Mouse (Mus musculus) hindbrain, embryonic 12.5 days (tissue): ENCODE data around the gene Gm44790. TPM values are rescaled to one million over a fixed set of nuclear protein-coding genes. Genes with fewer than 3 reads are reported as not detected.

Experiments
- ATAC-seq: fragments of 200-750 bp; cut with Nextera tagmentation; 2 replicates; pipeline ENCODE4 v1.8.0; 2017; ENCODE audit warnings: moderate TSS enrichment; ENCODE audit not compliant: low FRiP score
- H3K27ac ChIP-seq: fragments of 300-500 bp; sonication (generic); 2 replicates; pipeline ENCODE4 v1.5.1; 2016; ENCODE audit warnings: mild to moderate bottlenecking
- H3K27me3 ChIP-seq: fragments of 300-500 bp; sonication (generic); 2 replicates; pipeline ENCODE4 v1.6.1; 2016; ENCODE audit warnings: mild to moderate bottlenecking
- H3K36me3 ChIP-seq: fragments of 300-500 bp; sonication (generic); 2 replicates; pipeline ENCODE4 v1.6.1; 2016; ENCODE audit warnings: mild to moderate bottlenecking
- H3K4me1 ChIP-seq: fragments of 300-500 bp; sonication (generic); 2 replicates; pipeline ENCODE4 v1.6.1; 2016
- H3K4me2 ChIP-seq: fragments of 300-500 bp; sonication (generic); replicated peaks from 2 replicates; pipeline ENCODE4 v1.6.1; 2016; ENCODE audit warnings: mild to moderate bottlenecking
- H3K4me3 ChIP-seq: fragments of 300-500 bp; sonication (generic); 2 replicates; pipeline ENCODE4 v1.5.1; 2016; ENCODE audit warnings: mild to moderate bottlenecking
- H3K9ac ChIP-seq: fragments of 300-500 bp; sonication (generic); 2 replicates; pipeline ENCODE4 v1.6.1; 2016; ENCODE audit warnings: mild to moderate bottlenecking, moderate library complexity
- H3K9me3 ChIP-seq: fragments of 300-500 bp; sonication (generic); replicated peaks from 2 replicates; pipeline ENCODE4 v1.6.1; 2016; ENCODE audit warnings: mild to moderate bottlenecking
- WGBS: fragments of 180-500 bp; shearing (Covaris S2); methylation state at CpG from one replicate; pipeline ENCODE4 v1.1.7; 2016; 5-methylcytosine and 5-hydroxymethylcytosine counted together
- polyA plus RNA-seq: library from polyadenylated mRNA; unstranded; fragments of >200 nt; fragmentation: Nextera tagmentation; extraction: Ambion mirVana; gene quantifications from 2 replicates; pipeline ENCODE4 v1.2.1, GENCODE M21; 2016

Gm44790 gene
- polyA plus RNA-seq, 1 experiment from 2014 or later, result not detected

DNA sequence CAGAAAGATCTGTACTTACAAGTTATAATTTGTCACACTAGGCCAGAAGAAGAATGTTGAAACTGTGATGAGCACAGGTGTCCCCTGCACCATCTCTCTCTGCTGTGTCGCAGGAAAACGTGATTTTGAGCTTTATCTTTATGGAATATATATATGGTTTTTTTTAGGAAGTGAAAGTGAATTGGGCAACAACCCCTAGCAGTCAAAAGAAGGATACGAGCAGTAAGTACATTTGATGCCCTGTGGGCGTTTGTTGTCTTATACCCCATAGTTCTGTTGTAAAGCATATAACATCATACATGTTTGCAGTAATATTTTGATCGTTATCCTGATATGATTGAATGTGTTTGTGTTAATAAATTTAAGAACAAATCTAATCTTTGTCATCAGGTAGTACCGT lies 7.7 kb upstream of the Gm44790 start:
- Histone ChIP-seq H3K27me3 (no peaks in the 10 kb centered on the region), H3K9me3 (no peaks in the 10 kb centered on the region), H3K4me1 (no peaks in the 10 kb centered on the region), H3K4me2 (no peak overlapping the region), H3K36me3 (peaks cover 73% of the 10 kb centered on the region), H3K27ac (no peak overlapping the region), H3K4me3 (no peak overlapping the region), H3K9ac (no peak overlapping the region)
- no peak for ATAC-seq
- 93% methylated on average over 6 of the region's 6 CpGs for WGBS

DNA sequence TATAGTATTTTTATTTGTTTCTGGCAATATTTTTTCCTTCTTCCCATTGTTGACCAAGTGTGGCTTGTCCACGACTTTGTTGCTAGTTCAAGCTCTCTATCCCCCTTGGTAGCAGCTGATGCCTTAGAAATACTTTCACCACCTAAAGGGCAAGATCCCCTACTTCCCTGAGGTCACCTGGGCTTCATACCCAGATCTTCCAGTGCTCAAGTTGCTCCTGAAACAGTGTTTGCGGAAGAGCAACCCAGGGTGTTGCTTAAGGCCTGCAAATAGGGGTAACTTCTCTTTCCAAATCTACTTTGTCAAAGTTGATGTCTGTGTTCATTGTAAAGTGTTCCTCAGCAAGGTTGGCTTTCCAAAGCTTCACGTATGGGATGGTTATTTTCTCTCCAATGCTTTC lies 7.2 kb upstream of the Gm44790 start:
- WGBS, result 94% methylated on average over 3 of the region's 3 CpGs

DNA sequence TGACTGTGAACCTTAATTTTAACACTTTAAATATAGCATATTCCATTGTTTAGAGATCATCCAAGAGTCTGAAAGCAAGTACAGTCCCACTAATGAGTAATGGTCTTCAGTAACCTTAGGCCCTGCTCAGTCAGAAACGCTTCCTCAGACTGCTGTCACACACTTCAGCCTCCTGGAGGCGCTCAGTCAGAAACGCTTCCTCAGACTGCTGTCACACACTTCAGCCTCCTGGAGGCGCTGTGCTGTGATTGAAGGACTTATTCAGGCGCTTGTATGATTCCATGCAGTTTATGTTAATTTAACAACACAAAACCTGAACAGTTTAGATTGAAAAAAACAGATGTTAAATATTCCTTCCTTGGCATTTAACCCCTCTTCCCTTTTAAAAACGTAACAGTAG lies 6.0 kb upstream of the Gm44790 start:
- WGBS, result 74% methylated on average over 6 of the region's 6 CpGs
- peaks cover 79% of the 10 kb centered on the region for H3K36me3 ChIP-seq

More for the DNA sequence above, 7.2 kb upstream of the Gm44790 start:
- Histone ChIP-seq H3K4me2 (no peak overlapping the region), H3K4me3 (no peak overlapping the region), H3K4me1 (no peaks in the 10 kb centered on the region), H3K9ac (no peak overlapping the region), H3K36me3 (peaks cover 74% of the 10 kb centered on the region), H3K27me3 (no peaks in the 10 kb centered on the region), H3K9me3 (no peaks in the 10 kb centered on the region), H3K27ac (no peak overlapping the region)
- ATAC-seq, result no peak

DNA sequence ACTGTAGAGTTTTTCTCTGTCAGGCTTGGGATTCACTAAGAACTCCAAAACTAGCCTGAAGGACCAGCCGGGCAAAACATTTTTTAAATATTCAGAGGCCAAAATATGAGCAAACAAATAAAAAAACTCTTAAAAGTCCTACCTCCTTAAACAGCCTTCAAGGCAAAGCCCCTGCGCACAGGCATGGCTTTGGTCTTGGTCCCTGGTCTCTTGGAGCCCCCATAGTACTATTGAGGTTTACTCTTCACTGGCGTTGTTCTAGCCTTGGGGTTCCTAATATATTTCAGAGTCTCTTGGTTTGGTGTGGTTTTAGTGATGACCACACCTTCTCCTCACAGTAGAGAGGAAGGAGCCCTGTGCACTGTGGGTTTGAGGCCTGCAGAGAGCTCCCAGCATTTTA lies 5.1 kb downstream of the Gm44790 start:
- H3K27ac ChIP-seq, result no peak overlapping the region
- no peak overlapping the region for H3K9ac ChIP-seq
- no peaks in the 10 kb centered on the region for H3K9me3 ChIP-seq
- H3K4me2 ChIP-seq, result no peak overlapping the region
- H3K36me3 ChIP-seq, result peaks cover 84% of the 10 kb centered on the region
- no peak for ATAC-seq
- H3K4me1 ChIP-seq, result no peaks in the 10 kb centered on the region
- no peak overlapping the region for H3K4me3 ChIP-seq
- H3K27me3 ChIP-seq, result no peaks in the 10 kb centered on the region
- 96% methylated on average over 3 of the region's 3 CpGs for WGBS

More for the DNA sequence above, 6.0 kb upstream of the Gm44790 start:
- H3K9me3 ChIP-seq, result no peaks in the 10 kb centered on the region
- no peak overlapping the region for H3K4me2 ChIP-seq
- no peak overlapping the region for H3K4me3 ChIP-seq
- no peak overlapping the region for H3K27ac ChIP-seq
- no peaks in the 10 kb centered on the region for H3K27me3 ChIP-seq
- ATAC-seq, result no peak
- no peak overlapping the region for H3K9ac ChIP-seq
- H3K4me1 ChIP-seq, result no peaks in the 10 kb centered on the region

DNA sequence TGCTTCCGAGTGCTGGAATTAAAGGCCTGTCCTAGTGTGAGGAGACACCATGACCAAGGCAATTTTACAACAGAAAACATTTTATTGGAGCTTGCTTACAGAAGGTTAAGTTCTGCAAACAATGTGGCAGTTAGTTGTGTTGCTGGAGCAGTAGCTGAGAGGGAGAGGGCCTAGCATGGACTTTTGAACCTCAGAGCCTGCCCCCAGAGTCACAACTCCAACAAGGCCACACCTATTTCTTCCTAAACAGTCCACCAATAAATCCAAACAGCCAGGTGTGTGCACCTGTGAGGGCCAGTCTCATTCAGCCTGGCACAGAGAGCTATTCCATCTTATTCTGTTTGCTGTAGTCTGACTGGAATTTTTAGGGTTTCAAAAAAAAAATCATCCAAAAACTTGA lies 7.2 kb downstream of the Gm44790 start:
- no peaks in the 10 kb centered on the region for H3K9me3 ChIP-seq
- H3K4me1 ChIP-seq, result no peaks in the 10 kb centered on the region
- H3K9ac ChIP-seq, result no peak overlapping the region
- no peak overlapping the region for H3K4me2 ChIP-seq
- peaks cover 65% of the 10 kb centered on the region for H3K36me3 ChIP-seq
- ATAC-seq, result no peak
- H3K27me3 ChIP-seq, result no peaks in the 10 kb centered on the region
- H3K27ac ChIP-seq, result no peak overlapping the region
- no peak overlapping the region for H3K4me3 ChIP-seq
- 93% methylated on average over 1 of the region's 1 CpGs for WGBS

DNA sequence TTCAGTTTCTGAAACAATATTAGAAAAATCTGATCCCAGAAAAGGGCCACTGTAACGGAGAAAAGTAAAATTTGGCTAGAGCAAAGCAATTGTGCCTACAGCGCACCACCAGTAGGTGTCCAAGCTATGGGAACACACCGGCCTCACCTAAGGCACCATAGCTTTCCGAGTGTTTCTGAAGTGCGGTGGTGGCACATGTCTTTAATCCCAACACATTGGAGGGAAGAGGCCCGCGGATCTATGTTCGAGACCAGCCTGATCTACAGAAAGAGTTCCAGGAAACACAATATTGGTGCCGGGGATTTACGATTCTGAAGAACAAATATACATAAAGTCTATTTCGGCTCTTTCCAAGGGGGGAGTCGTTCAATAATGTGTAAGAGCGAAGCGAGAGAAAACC lies 11.3 kb downstream of the Gm44790 start:
- WGBS, result 2% methylated on average over 14 of the region's 14 CpGs

DNA sequence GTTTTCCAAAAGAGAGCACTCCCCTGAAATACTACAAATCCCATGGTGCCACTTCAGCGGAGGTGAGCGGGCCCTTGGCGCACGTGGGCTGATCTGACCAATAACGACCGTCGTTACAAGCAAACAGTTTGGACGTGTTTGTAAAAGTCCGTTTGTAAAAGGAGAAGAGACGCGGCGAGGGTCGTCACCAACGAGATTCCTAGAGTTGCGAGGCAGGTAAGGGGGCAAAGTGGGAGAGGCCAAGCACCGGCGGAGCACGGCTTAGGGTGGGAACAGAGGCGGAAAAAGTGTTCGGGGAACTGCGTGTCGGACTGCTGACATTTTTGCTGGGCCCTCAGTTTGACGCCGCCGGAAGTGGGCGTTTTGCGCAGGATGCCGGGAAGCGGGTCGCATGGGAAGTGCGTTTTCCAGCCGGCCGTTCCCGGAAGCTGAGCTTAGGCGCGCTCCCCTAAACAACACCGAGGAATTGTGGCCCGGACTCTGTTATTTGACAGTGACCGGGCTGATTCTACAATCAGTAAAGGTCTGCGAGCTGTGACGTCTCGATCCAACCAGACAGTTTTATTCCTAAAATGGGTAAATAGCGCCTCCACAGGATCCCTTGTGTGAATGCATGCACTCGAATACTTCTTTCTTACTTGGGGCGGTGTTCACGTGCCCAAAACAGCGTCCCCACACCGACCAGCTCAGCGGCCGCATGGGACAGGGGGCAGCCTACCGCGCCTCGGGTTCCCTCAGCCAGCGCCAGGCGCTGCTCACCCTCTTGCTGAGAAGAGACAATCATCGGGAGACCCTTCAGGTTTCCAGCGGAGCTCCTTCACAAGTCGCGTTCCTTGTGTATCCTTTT lies 12.0 kb downstream of the Gm44790 start, which contains the start of gene C87436:
Gene C87436 (plus strand): TSS at position 103 of the 847 bp plus-strand sequence.
- peaks cover 3% of the 10 kb centered on the region for H3K4me1 ChIP-seq
- under 1% methylated on average over 59 of the region's 59 CpGs for WGBS
- H3K27me3 ChIP-seq, result no peaks in the 10 kb centered on the region
- H3K4me2 ChIP-seq, result peak within 1 kb of the TSS; percentile 61
- peak within 1 kb of the TSS; percentile 91 for H3K27ac ChIP-seq
- peak within 1 kb of the TSS; percentile 80 for H3K9ac ChIP-seq
- H3K9me3 ChIP-seq, result no peaks in the 10 kb centered on the region
- peaks cover 32% of the 10 kb centered on the region for H3K36me3 ChIP-seq
- peak; percentile 94 for ATAC-seq
- H3K4me3 ChIP-seq, result peak within 1 kb of the TSS; percentile 83

More for the DNA sequence above, 11.3 kb downstream of the Gm44790 start:
- Histone ChIP-seq H3K4me3 (peak overlapping the region; percentile 83), H3K4me1 (peaks cover 3% of the 10 kb centered on the region), H3K27ac (peak overlapping the region; percentile 91), H3K36me3 (peaks cover 38% of the 10 kb centered on the region), H3K9ac (peak overlapping the region; percentile 80), H3K4me2 (peak overlapping the region; percentile 61), H3K9me3 (no peaks in the 10 kb centered on the region), H3K27me3 (no peaks in the 10 kb centered on the region)
- peak; percentile 45; the same call in 1 of the 2 replicates for ATAC-seq

DNA sequence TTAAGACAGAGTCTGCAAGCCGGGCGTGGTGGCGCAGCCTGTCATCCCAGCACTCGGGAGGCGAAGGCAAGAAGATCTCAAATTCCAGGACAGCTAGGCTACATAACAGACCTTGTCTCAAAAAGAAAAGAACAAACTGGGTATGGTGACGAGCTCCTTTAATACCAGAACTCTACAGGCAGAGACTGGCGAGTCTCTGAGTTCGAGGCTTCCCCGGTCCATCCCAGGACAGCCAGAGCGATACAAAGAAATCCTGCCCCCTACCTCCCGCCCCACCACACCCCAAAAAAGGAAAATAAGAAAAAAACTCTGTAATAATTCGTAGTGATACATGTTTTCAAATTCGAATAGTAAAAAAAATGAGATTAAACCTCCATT lies 12.7 kb downstream of the Gm44790 start:
- peaks cover 35% of the 10 kb centered on the region for H3K36me3 ChIP-seq
- peak overlapping the region; percentile 83 for H3K4me3 ChIP-seq
- peak overlapping the region; percentile 91 for H3K27ac ChIP-seq
- peaks cover 3% of the 10 kb centered on the region for H3K4me1 ChIP-seq
- 4% methylated on average over 13 of the region's 13 CpGs for WGBS
- no peak for ATAC-seq
- no peaks in the 10 kb centered on the region for H3K27me3 ChIP-seq
- H3K9ac ChIP-seq, result peak overlapping the region; percentile 80
- no peaks in the 10 kb centered on the region for H3K9me3 ChIP-seq
- peak overlapping the region; percentile 61 for H3K4me2 ChIP-seq

DNA sequence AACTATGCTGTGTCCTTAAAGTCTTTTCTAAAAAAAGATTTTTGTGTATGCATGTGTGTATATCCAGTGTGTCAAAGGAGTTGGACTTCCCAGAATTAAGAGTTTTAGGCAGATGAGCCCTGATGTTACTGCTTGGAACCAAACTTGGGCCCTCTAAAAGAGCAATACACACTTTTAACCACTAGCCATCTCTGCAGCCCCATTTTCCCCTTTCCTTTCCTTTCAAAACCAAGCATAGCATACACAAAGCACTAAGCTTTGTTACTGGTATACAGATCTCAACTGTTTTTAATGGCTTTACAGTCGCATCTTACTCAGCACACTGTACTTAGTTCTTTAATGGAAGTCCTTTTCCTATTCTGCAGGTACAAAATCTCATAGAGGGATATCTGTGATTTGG lies 13.1 kb downstream of the Gm44790 start:
- peak overlapping the region; percentile 80; the same call in 1 of the 2 replicates for H3K9ac ChIP-seq
- H3K27ac ChIP-seq, result no peak overlapping the region
- H3K9me3 ChIP-seq, result no peaks in the 10 kb centered on the region
- ATAC-seq, result no peak
- peak overlapping the region; percentile 83 for H3K4me3 ChIP-seq
- peaks cover 35% of the 10 kb centered on the region for H3K36me3 ChIP-seq
- no peaks in the 10 kb centered on the region for H3K27me3 ChIP-seq
- WGBS, result 94% methylated on average over 1 of the region's 1 CpGs
- peaks cover 3% of the 10 kb centered on the region for H3K4me1 ChIP-seq
- peak overlapping the region; percentile 61 for H3K4me2 ChIP-seq

DNA sequence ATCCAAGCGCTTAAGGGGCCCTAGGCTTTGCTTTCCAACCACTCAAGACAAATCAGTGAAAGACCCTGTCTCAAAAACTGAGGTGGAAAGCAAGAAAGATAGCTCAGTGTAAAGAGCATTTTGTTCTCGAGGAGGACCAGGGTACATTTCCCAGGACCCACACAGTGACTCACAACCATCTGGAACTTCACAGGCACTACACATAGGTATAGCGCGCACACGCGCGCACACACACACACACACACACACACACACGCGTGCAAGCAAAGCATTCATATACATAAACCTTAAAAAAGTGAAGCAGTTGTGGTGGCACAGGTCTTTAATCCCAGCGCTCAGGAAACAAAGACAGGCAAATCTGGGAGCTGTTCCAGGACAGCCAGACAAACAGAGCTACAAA lies 15.1 kb downstream of the Gm44790 start:
- no peak for ATAC-seq
- Histone ChIP-seq H3K9ac (no peak overlapping the region), H3K27ac (no peak overlapping the region), H3K9me3 (no peaks in the 10 kb centered on the region), H3K4me2 (no peak overlapping the region), H3K4me1 (peaks cover 3% of the 10 kb centered on the region), H3K4me3 (no peak overlapping the region), H3K36me3 (peaks cover 30% of the 10 kb centered on the region), H3K27me3 (no peaks in the 10 kb centered on the region)
- 97% methylated on average over 10 of the region's 10 CpGs for WGBS

DNA sequence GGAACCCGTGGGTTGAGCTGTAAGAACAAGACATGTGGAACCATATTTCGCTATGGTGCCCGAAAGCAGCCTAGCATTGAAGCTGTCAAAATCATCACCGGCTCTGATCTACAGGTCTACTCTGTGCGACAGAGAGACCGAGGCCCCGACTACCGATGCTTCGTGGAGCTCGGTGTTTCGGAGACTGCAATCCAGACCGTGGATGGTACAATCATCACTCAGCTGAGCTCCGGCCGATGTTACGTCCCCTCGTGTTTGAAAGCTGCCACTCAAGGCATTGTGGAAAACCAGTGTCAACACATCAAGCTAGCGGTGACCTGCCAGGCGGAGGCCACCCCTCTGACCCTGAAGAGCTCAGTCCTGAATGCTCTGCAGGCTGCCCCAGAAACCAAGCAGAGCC lies 19.1 kb downstream of the Gm44790 start:
- H3K4me2 ChIP-seq, result no peak overlapping the region
- no peak overlapping the region for H3K4me3 ChIP-seq
- H3K36me3 ChIP-seq, result peaks cover 58% of the 10 kb centered on the region
- WGBS, result 92% methylated on average over 18 of the region's 18 CpGs
- no peaks in the 10 kb centered on the region for H3K27me3 ChIP-seq
- no peaks in the 10 kb centered on the region for H3K4me1 ChIP-seq
- no peak overlapping the region for H3K27ac ChIP-seq
- no peak overlapping the region for H3K9ac ChIP-seq
- no peak for ATAC-seq
- no peaks in the 10 kb centered on the region for H3K9me3 ChIP-seq

DNA sequence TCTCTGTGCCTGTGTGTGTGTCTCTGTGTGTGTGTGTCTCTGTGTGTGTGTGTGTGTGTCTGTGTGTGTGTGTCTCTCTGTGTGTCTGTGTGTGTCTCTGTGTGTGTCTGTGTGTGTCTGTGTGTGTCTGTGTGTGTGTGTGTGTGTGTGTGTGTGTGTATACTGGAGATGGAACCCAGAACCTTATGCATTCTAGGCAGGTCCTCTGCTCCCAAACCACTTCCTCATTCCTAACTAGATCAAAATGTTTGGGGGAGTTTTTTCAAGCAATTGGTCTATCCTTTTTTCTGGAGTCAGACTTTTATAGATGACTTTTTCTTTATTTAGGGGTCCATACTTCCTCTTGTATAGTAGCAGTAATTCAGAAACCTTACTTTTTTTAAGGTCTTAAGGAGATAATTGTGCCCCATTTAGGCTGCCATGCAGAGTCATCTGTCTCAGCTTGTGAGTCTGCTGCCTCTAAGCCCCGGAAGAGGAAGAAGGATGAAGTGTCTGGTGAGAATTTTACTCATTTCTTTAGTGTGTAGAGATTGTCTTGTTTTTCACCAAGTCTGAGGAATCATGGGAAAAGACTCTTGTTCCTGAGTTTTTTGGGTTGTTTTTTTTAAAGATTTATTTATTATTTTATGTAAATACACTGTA lies 20.6 kb downstream of the Gm44790 start:
- no peak for ATAC-seq
- no peak overlapping the region for H3K4me2 ChIP-seq
- H3K9ac ChIP-seq, result no peak overlapping the region
- H3K9me3 ChIP-seq, result no peaks in the 10 kb centered on the region
- no peak overlapping the region for H3K27ac ChIP-seq
- 100% methylated on average over 1 of the region's 1 CpGs for WGBS
- H3K4me1 ChIP-seq, result no peaks in the 10 kb centered on the region
- no peak overlapping the region for H3K4me3 ChIP-seq
- peaks cover 66% of the 10 kb centered on the region for H3K36me3 ChIP-seq
- no peaks in the 10 kb centered on the region for H3K27me3 ChIP-seq
